Mouse (Mus musculus): ENCODE results near the gene Pard6a. TPM values are rescaled to one million over a fixed set of nuclear protein-coding genes. Genes with fewer than 3 reads are reported as not detected.

The Pard6a gene
- 14.9 and 15.0 TPM in 2 replicates for polyA plus RNA-seq (2015; fragmentation: Nextera tagmentation; extraction: Ambion mirVana)

DNA sequence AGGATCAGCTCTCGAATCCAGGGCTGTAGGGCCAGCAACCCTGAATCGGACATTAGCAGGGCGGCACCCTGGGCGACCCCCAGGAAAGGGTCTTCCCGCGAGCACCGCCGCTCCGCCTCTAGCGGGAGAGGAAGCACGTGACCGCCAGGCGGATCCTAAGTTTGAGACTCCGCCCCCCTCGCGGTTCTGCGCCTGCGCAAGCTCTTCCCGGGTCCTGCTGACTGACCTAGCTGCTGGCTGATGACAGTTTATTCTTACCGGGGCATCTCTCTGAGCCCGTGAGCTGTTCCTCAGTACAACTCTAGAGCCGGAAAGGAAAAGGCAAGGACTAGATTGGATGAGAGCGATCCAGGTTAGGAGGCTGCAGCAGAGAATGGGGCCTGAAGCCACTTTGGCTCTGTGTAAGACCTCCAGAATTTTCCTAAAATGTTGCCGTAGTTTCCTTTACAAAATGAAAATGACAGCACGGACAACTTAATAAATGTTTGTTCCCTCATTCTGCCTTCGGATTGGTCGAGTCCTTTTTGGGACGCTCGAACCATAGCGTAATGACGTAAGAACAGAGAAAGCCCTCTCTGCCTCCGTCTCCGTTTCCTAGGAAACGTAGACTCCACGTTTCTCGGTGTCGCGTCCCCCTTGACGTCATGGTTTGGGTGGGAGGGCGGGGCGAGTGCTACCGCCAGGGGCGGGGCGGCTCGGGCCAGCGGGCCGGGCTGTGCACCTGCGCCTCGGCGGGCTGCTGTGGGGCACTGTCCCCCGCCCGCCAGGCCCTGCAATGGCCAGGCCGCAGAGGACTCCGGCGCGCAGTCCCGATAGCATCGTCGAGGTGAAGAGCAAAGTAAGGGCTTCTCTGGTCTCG lies at the start of gene Pard6a, which contains the start of gene Acd:
Gene Pard6a, plus strand, starts transcription at position 183 of the 859 bp plus-strand sequence.
Gene Acd, minus strand, starts transcription at position 137 of the 859 bp plus-strand sequence.
- H3K27ac ChIP-seq = peak within 1 kb of the TSS; percentile 96
- no peaks in the 10 kb centered on the region for H3K9me3 ChIP-seq
- peak within 1 kb of the TSS; percentile 80 for H3K4me3 ChIP-seq (replicated peaks)
- whole genome bisulfite sequencing = under 1% methylated on average over 60 of the region's 60 CpGs
- ATAC-seq (ENCODE audit: insufficient read depth, low FRiP score, low read depth) = peak; percentile 80
- H3K9ac ChIP-seq = peak within 1 kb of the TSS; percentile 65
- peaks cover 18% of the 10 kb centered on the region for H3K4me1 ChIP-seq
- H3K27me3 ChIP-seq (replicated peaks) = no peaks in the 10 kb centered on the region
- H3K4me2 ChIP-seq = peak within 1 kb of the TSS; percentile 93
- H3K36me3 ChIP-seq = peaks cover 17% of the 10 kb centered on the region; the same call in 1 of the 2 replicates

- no peak for ATAC-seq (ENCODE audit: insufficient read depth, low FRiP score, low read depth)
- Histone ChIP-seq H3K9me3 (no peaks in the 10 kb centered on the region), H3K4me2 (no peak overlapping the region), H3K4me3 (replicated peaks) (no peak overlapping the region), H3K27ac (no peak overlapping the region), H3K27me3 (replicated peaks) (no peaks in the 10 kb centered on the region), H3K4me1 (no peaks in the 10 kb centered on the region), H3K36me3 (peaks cover 7% of the 10 kb centered on the region; the same call in 1 of the 2 replicates), H3K9ac (no peak overlapping the region)
Measured at GRCm38 (mm10) chr8:105657641-105658040, 43.3 kb upstream of the Pard6a start.

DNA sequence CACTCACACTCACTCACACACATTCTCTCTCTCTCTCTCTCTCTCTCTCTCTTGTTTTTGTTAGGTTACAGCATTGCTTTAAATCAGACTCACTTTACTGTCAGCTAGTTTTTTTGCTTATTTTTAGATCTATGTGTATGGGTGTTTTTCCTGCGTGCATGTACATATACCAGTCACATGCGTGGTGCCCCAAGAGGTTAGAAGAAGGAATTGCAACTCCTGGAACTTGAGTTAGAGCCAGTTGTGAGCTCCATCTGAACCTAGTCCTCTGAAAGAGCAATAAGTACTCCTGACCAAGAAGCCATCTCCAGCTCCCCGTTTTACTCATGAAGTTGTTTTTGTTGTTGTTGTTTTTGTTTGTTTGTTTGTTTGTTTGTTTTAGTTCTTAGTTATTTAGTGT lies 39.8 kb upstream of the Pard6a start:
- H3K4me3 ChIP-seq (replicated peaks) = no peak overlapping the region
- no peak overlapping the region for H3K9ac ChIP-seq
- ATAC-seq (ENCODE audit: insufficient read depth, low FRiP score, low read depth) = no peak
- WGBS = 77% methylated on average over 3 of the region's 3 CpGs
- peaks cover 19% of the 10 kb centered on the region for H3K36me3 ChIP-seq
- no peak overlapping the region for H3K27ac ChIP-seq
- no peak overlapping the region for H3K4me2 ChIP-seq
- H3K27me3 ChIP-seq (replicated peaks) = no peaks in the 10 kb centered on the region
- no peaks in the 10 kb centered on the region for H3K4me1 ChIP-seq
- no peaks in the 10 kb centered on the region for H3K9me3 ChIP-seq

GRCm38 (mm10) chr8:105677891-105678290 lies 23.1 kb upstream of the Pard6a start:
- H3K27me3 ChIP-seq (replicated peaks) = no peaks in the 10 kb centered on the region
- H3K9ac ChIP-seq = no peak overlapping the region
- ATAC-seq (ENCODE audit: insufficient read depth, low FRiP score, low read depth) = no peak
- no peak overlapping the region for H3K4me3 ChIP-seq (replicated peaks)
- H3K9me3 ChIP-seq = no peaks in the 10 kb centered on the region
- no peak overlapping the region for H3K27ac ChIP-seq
- WGBS = 79% methylated on average over 1 of the region's 1 CpGs
- H3K36me3 ChIP-seq = peaks cover 51% of the 10 kb centered on the region
- no peak overlapping the region for H3K4me2 ChIP-seq
- H3K4me1 ChIP-seq = no peaks in the 10 kb centered on the region

- H3K4me2 ChIP-seq = peak overlapping the region; percentile 46; the same call in 1 of the 2 replicates
- H3K9ac ChIP-seq = no peak overlapping the region
- peaks cover 7% of the 10 kb centered on the region for H3K4me1 ChIP-seq
- H3K27ac ChIP-seq = no peak overlapping the region
- no peaks in the 10 kb centered on the region for H3K27me3 ChIP-seq (replicated peaks)
- H3K36me3 ChIP-seq = peaks cover 20% of the 10 kb centered on the region
- H3K9me3 ChIP-seq = no peaks in the 10 kb centered on the region
- no peak for ATAC-seq (ENCODE audit: insufficient read depth, low FRiP score, low read depth)
- no peak overlapping the region for H3K4me3 ChIP-seq (replicated peaks)
- 69% methylated on average over 7 of the region's 7 CpGs for WGBS
Measured at GRCm38 (mm10) chr8:105685325-105685724, 15.6 kb upstream of the Pard6a start.

- no peak within 1 kb of the TSS for H3K9ac ChIP-seq
- H3K27ac ChIP-seq = no peak within 1 kb of the TSS
- peak within 1 kb of the TSS; percentile 17; the same call in 1 of the 2 replicates for H3K4me3 ChIP-seq (replicated peaks)
- H3K4me1 ChIP-seq = peaks cover 7% of the 10 kb centered on the region
- peak within 1 kb of the TSS; percentile 46 for H3K4me2 ChIP-seq
- H3K36me3 ChIP-seq = peaks cover 15% of the 10 kb centered on the region
- 4% methylated on average over 25 of the region's 26 CpGs for WGBS
- no peaks in the 10 kb centered on the region for H3K27me3 ChIP-seq (replicated peaks)
- H3K9me3 ChIP-seq = no peaks in the 10 kb centered on the region
- peak; percentile 37; the same call in 1 of the 2 replicates for ATAC-seq (ENCODE audit: insufficient read depth, low FRiP score, low read depth)
Measured at GRCm38 (mm10) chr8:105685796-105686308, 15.1 kb upstream of the Pard6a start, which contains the start of gene Carmil2. Gene Carmil2 (plus strand): TSS chr8:105686274.

DNA sequence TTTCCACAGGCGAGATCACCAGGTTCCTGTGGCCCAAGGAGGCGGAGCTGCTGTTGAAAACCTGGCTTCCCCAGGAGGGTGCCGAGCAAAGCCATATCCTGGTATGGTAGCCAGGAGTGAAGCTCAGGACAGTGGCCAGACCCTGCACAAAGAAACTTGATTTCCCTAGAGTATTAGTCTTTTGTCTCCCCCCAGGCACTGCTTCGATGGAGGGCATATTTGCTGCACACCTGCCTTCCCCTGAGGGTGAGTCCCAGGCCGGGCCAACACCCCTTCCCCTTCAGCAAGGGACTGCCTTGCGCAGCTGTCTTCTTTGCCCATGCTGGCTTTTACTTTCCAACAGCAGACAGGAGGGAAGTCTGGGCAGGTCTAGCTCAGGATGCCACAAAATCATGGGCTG lies 14.4 kb upstream of the Pard6a start:
- no peak overlapping the region for H3K9ac ChIP-seq
- no peak for ATAC-seq (ENCODE audit: insufficient read depth, low FRiP score, low read depth)
- no peaks in the 10 kb centered on the region for H3K27me3 ChIP-seq (replicated peaks)
- H3K36me3 ChIP-seq = peaks cover 8% of the 10 kb centered on the region
- no peak overlapping the region for H3K4me2 ChIP-seq
- 63% methylated on average over 6 of the region's 6 CpGs for WGBS
- H3K9me3 ChIP-seq = no peaks in the 10 kb centered on the region
- H3K4me1 ChIP-seq = peaks cover 7% of the 10 kb centered on the region
- H3K4me3 ChIP-seq (replicated peaks) = no peak overlapping the region
- H3K27ac ChIP-seq = no peak overlapping the region

DNA sequence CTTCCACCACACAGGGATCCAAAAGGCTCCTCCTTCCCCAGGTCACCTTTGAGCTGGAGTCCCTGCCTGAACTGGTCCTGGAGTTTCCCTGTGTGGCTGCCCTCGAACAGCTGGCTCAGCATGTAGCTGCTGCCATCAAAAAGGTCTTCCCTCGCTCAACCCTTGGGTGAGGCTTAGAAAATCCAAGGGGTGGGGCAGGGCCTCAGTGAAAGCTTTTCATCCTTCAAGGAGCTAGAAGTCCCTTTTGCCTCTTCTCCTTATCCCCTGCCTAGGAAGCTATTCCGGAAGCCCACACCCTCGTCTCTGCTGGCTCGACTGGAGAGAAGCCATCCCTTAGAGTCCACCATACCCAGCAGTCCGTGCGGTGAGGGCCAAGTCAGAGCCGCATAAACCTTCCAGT lies 13.4 kb upstream of the Pard6a start:
- ATAC-seq (ENCODE audit: insufficient read depth, low FRiP score, low read depth) = no peak
- Histone ChIP-seq H3K9ac (no peak overlapping the region), H3K4me2 (no peak overlapping the region), H3K9me3 (no peaks in the 10 kb centered on the region), H3K4me3 (replicated peaks) (no peak overlapping the region), H3K36me3 (peaks cover 8% of the 10 kb centered on the region), H3K4me1 (peaks cover 7% of the 10 kb centered on the region), H3K27ac (no peak overlapping the region), H3K27me3 (replicated peaks) (no peaks in the 10 kb centered on the region)
- WGBS = 68% methylated on average over 8 of the region's 8 CpGs

DNA sequence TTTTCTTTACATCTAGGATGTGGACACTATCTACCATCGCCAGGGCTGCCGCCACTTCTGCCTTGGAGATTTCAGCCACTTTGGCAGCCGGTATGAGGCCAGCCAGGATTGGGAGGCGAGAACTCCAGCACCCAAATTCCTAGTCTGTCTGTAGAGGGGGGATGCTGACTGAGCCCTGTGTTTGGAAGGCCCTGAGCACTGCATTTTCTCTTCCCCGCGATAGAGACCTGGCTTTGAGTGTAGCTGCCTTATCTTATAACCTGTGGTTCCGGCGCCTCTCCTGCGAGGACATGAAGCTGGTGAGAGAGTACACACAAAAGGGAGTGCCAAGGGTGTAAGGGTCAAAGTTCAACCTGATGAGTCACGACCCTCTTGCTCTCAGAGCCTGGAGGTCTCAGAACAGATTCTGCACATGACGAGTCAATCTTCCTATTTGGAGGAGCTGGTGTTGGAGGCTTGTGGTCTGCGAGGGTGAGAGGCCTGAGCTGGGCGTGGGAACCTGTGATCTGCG lies 12.7 kb upstream of the Pard6a start:
- no peaks in the 10 kb centered on the region for H3K27me3 ChIP-seq (replicated peaks)
- H3K27ac ChIP-seq = no peak overlapping the region
- no peak for ATAC-seq (ENCODE audit: insufficient read depth, low FRiP score, low read depth)
- 49% methylated on average over 14 of the region's 14 CpGs for WGBS
- peaks cover 8% of the 10 kb centered on the region; the same call in 1 of the 2 replicates for H3K36me3 ChIP-seq
- H3K9me3 ChIP-seq = no peaks in the 10 kb centered on the region
- H3K4me1 ChIP-seq = peaks cover 7% of the 10 kb centered on the region
- H3K4me2 ChIP-seq = no peak overlapping the region
- H3K4me3 ChIP-seq (replicated peaks) = no peak overlapping the region
- H3K9ac ChIP-seq = no peak overlapping the region

DNA sequence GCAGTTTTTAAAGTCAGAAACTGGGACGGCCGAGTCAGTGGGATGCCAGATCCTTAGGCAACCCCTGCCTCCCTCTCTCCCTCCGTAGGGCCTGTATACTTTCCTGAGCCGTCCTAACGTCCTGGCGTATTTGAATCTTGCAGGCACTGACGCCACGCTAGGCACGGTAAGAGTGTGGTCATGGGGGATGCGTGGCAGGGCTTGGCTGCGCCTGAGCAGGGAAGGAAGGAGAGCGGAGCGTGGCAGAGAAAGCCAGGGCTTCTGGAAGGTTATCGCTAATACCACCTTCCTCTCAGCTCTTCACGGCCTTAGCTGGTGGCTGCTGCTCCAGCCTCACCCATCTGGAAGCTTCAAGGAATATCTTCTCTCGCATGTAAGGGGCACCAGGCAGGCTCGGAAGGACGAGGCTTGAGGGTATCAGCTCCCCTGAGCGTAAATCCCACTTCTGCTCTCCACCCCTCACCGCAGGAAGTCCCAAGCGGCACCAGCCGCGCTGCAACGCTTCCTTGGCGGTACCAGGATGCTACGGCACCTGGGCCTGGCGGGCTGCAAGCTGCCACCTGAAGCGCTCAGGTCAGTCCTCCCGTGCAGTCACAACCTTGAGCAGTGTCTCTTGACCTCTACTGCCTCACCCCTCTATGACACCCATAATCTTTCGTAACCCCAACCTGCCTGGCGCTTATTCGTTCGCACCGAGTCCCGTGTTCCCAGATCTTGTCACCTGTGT lies 11.5 kb upstream of the Pard6a start:
- Histone ChIP-seq H3K36me3 (no peaks in the 10 kb centered on the region), H3K27ac (no peak overlapping the region), H3K27me3 (replicated peaks) (peaks cover 1% of the 10 kb centered on the region; the same call in 1 of the 2 replicates), H3K4me3 (replicated peaks) (no peak overlapping the region), H3K9ac (no peak overlapping the region), H3K4me1 (peaks cover 13% of the 10 kb centered on the region), H3K9me3 (no peaks in the 10 kb centered on the region), H3K4me2 (no peak overlapping the region)
- 65% methylated on average over 35 of the region's 35 CpGs for WGBS
- no peak for ATAC-seq (ENCODE audit: insufficient read depth, low FRiP score, low read depth)

DNA sequence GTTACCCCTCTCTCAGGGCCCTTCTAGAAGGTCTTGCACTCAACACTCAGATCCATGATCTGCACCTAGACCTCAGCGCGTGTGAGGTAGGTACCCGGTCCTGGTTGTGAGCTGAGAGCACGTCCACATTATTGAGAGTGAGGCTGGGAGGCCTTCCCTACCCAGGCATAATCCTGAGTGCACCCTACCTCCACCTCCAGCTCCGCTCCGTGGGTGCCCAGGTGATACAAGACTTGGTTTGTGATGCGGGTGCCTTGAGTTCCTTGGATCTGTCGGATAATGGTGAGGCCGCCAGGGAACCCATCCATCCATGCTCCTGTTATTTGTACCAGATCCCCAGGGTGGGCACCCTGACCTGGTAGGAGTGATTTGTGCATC lies 11.0 kb upstream of the Pard6a start:
- Histone ChIP-seq H3K9me3 (no peaks in the 10 kb centered on the region), H3K4me2 (no peak overlapping the region), H3K36me3 (no peaks in the 10 kb centered on the region), H3K27me3 (replicated peaks) (peaks cover 3% of the 10 kb centered on the region; the same call in 1 of the 2 replicates), H3K4me1 (peaks cover 15% of the 10 kb centered on the region), H3K27ac (no peak overlapping the region), H3K9ac (no peak overlapping the region), H3K4me3 (replicated peaks) (no peak overlapping the region)
- ATAC-seq (ENCODE audit: insufficient read depth, low FRiP score, low read depth) = no peak
- 87% methylated on average over 9 of the region's 9 CpGs for WGBS

All from stomach, embryonic 15.5 days (tissue).